Mouse (Mus musculus) heart, postnatal 0 days (tissue): ENCODE results near the gene Ptger3. TPM values are rescaled to one million over a fixed set of nuclear protein-coding genes. Genes with fewer than 3 reads are reported as not detected.
A peak's percentile ranks its signal among the peaks of the same experiment; 100 is the strongest.

Source experiments
- ATAC-seq: fragments of 200-750 bp; cut with Nextera tagmentation; 2 replicates; pipeline ENCODE4 v1.8.0; 2017; ENCODE audit warnings: low read depth, moderate number of reproducible peaks, moderate library complexity; ENCODE audit not compliant: insufficient read depth
- DNase-seq: peaks from one replicate; pipeline ENCODE4 v3.0.0-alpha.2; 2016; ENCODE audit warnings: low spot score
- H3K27ac ChIP-seq: fragments of 300-500 bp; sonication (generic); 2 replicates; pipeline ENCODE4 v1.5.1; 2014; ENCODE audit warnings: low read depth, mild to moderate bottlenecking
- H3K27me3 ChIP-seq: fragments of 300-500 bp; sonication (generic); 2 replicates; pipeline ENCODE4 v1.6.1; 2014; ENCODE audit warnings: low read length, mixed read lengths; ENCODE audit not compliant: control insufficient read depth, insufficient read depth
- H3K36me3 ChIP-seq: fragments of 300-500 bp; sonication (generic); replicated peaks from 2 replicates; pipeline ENCODE4 v1.6.1; 2014; ENCODE audit warnings: low read length, mixed read lengths; ENCODE audit not compliant: control insufficient read depth, insufficient read depth
- H3K4me1 ChIP-seq: fragments of 300-500 bp; sonication (generic); 2 replicates; pipeline ENCODE4 v1.6.1; 2014; ENCODE audit warnings: antibody characterized with exemption; ENCODE audit not compliant: control insufficient read depth, insufficient read depth
- H3K4me2 ChIP-seq: fragments of 300-500 bp; sonication (generic); 2 replicates; pipeline ENCODE4 v1.6.1; 2014; ENCODE audit warnings: low read depth, mild to moderate bottlenecking, low read length, moderate library complexity
- H3K4me3 ChIP-seq: fragments of 300-500 bp; sonication (generic); 2 replicates; pipeline ENCODE4 v1.5.1; 2014; ENCODE audit warnings: low read depth, low read length
- H3K9ac ChIP-seq: fragments of 300-500 bp; sonication (generic); replicated peaks from 2 replicates; pipeline ENCODE4 v1.6.1; 2014; ENCODE audit warnings: low read depth, low read length, mixed read lengths
- H3K9me3 ChIP-seq: fragments of 300-500 bp; sonication (generic); replicated peaks from 2 replicates; pipeline ENCODE4 v1.6.1; 2016; ENCODE audit warnings: low read length; ENCODE audit not compliant: control insufficient read depth
- CTCF ChIP-seq: IDR thresholded peaks from 2 replicates; pipeline ENCODE4 v1.5.1; 2016; ENCODE audit warnings: antibody characterized with exemption, control low read depth, low read depth
- EP300 ChIP-seq: IDR thresholded peaks from 2 replicates; pipeline ENCODE4 v1.6.1; 2016; ENCODE audit warnings: antibody characterized with exemption, low read depth
- WGBS: fragments of 180-500 bp; shearing (Covaris S2); extraction: QIAGEN DNeasy Blood & Tissue Kit; methylation state at CpG from one replicate; pipeline ENCODE4 v1.1.7; 2014; 5-methylcytosine and 5-hydroxymethylcytosine counted together
- polyA plus RNA-seq: library from polyadenylated mRNA; unstranded; fragments of >200 nt; fragmentation: Nextera tagmentation; extraction: Ambion mirVana; gene quantifications from 2 replicates; pipeline ENCODE4 v1.2.1, GENCODE M21; 2015
- total RNA-seq: library from RNA; depleted of rRNA; stranded (reverse); fragments of >200 nt; gene quantifications from 2 replicates; pipeline ENCODE4 v1.2.3, GENCODE M21; 2014; ENCODE audit warnings: low replicate concordance; rRNA removed

Gene Ptger3
- total RNA-seq (3.3 and 5.0 TPM in 2 replicates), polyA plus RNA-seq (0.52 and 0.93 TPM in 2 replicates)

GRCm38 (mm10) chr3:157566725-157567565 is at the start of gene Ptger3:
Ptger3 (plus strand) TSS chr3:157566892.
- H3K4me3 ChIP-seq: peak within 1 kb of the TSS; percentile 41
- ATAC-seq (peak; percentile 41; the same call in 1 of the 2 replicates), DNase-seq (no peak)
- H3K4me1 ChIP-seq: no peaks in the 10 kb centered on the region
- TF ChIP-seq EP300: no peak
- no peak for TF ChIP-seq CTCF
- H3K9ac ChIP-seq: no peak within 1 kb of the TSS
- H3K27ac ChIP-seq: no peak within 1 kb of the TSS
- H3K4me2 ChIP-seq: peak within 1 kb of the TSS; percentile 64
- peaks cover 29% of the 10 kb centered on the region for H3K27me3 ChIP-seq
- no peaks in the 10 kb centered on the region for H3K9me3 ChIP-seq
- WGBS: under 1% methylated on average over 84 of the region's 84 CpGs
- no peaks in the 10 kb centered on the region for H3K36me3 ChIP-seq

GRCm38 (mm10) chr3:157517992-157518391 is 48.7 kb upstream of the Ptger3 start:
- no peaks in the 10 kb centered on the region for H3K9me3 ChIP-seq
- no peak overlapping the region for H3K27ac ChIP-seq
- H3K27me3 ChIP-seq: no peaks in the 10 kb centered on the region
- H3K4me2 ChIP-seq: no peak overlapping the region
- DNase-seq: no peak
- no peak overlapping the region for H3K9ac ChIP-seq
- no peaks in the 10 kb centered on the region for H3K36me3 ChIP-seq
- H3K4me1 ChIP-seq: peaks cover 14% of the 10 kb centered on the region; the same call in 1 of the 2 replicates
- WGBS: 5% methylated on average over 2 of the region's 2 CpGs
- H3K4me3 ChIP-seq: no peak overlapping the region
- no peak for ATAC-seq
- TF ChIP-seq CTCF (no peak), EP300 (no peak)

DNA sequence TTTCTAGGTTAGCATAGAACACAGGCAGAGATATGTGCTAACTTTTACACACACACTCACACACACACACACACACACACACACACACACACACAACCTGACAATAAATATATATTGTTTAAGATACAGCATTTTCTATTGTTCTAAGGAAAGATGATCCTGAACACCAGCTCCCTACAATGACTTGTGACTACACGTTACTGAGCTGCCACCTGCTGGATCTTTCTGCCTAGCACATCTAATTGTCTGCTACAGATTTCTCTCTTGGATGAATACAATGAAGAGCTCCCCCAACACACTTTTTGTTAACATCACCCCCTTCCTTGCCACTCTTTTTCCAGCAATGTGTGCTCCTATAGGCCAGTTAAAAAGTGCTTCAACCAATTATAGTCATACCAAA is 46.3 kb upstream of the Ptger3 start:
- TF ChIP-seq EP300 (no peak), CTCF (peak; percentile 81)
- WGBS: 0% methylated on average over 1 of the region's 1 CpGs
- Histone ChIP-seq H3K4me1 (peaks cover 14% of the 10 kb centered on the region; the same call in 1 of the 2 replicates), H3K4me2 (no peak overlapping the region), H3K9me3 (no peaks in the 10 kb centered on the region), H3K27me3 (no peaks in the 10 kb centered on the region), H3K9ac (no peak overlapping the region), H3K27ac (no peak overlapping the region), H3K4me3 (no peak overlapping the region), H3K36me3 (no peaks in the 10 kb centered on the region)
- DNase-seq (peak; percentile 50), ATAC-seq (0 out of 2 replicates have a peak, but pooled peaks have one; percentile 58)

- TF ChIP-seq CTCF (no peak), EP300 (no peak)
- Histone ChIP-seq H3K4me2 (no peak overlapping the region), H3K27ac (no peak overlapping the region), H3K36me3 (no peaks in the 10 kb centered on the region), H3K4me1 (no peaks in the 10 kb centered on the region), H3K9ac (no peak overlapping the region), H3K27me3 (peaks cover 14% of the 10 kb centered on the region; the same call in 1 of the 2 replicates), H3K4me3 (no peak overlapping the region), H3K9me3 (no peaks in the 10 kb centered on the region)
- WGBS: 24% methylated on average over 1 of the region's 1 CpGs
- ATAC-seq: no peak
- DNase-seq: no peak
Observed at GRCm38 (mm10) chr3:157523834-157524233, 42.9 kb upstream of the Ptger3 start.

DNA sequence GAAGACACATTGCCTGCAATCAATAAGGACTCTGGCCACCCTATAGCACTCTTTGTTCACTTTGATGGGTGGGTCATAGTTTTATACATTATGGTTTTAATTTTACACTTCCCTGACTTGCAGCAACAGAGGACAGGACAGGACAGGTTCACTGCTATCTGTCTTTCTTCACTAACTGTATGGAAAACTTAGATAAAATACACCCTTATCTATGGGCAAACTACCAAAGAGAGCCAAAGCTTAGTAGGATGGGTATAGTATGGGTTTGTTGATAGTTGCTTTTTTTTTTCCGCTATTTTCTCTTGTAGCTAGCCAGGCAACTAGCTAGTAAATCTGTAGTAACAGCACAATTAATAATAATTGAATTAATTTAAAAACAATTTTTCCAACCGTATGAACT is 35.1 kb upstream of the Ptger3 start:
- Histone ChIP-seq H3K36me3 (peaks cover 4% of the 10 kb centered on the region; the same call in 1 of the 2 replicates), H3K4me3 (no peak overlapping the region), H3K9me3 (peaks cover 4% of the 10 kb centered on the region), H3K4me1 (peaks cover 3% of the 10 kb centered on the region; the same call in 1 of the 2 replicates), H3K9ac (no peak overlapping the region), H3K27me3 (peaks cover 51% of the 10 kb centered on the region), H3K4me2 (no peak overlapping the region), H3K27ac (no peak overlapping the region)
- DNase-seq: no peak
- ATAC-seq: no peak
- TF ChIP-seq CTCF (no peak), EP300 (no peak)
- WGBS: 66% methylated on average over 2 of the region's 2 CpGs
